Mouse (Mus musculus) left cerebral cortex, adult 9 months (tissue): ENCODE data around the gene Zfp704.

Experiments
- DNase-seq, 2 experiments: peaks; one replicate each; pipeline ENCODE4 v3.0.0; 2022; ENCODE audit warnings: low spot score in 2 of 2

The Zfp704 gene

GRCm38 (mm10) chr3:9557778-9558560, 51.9 kb downstream of the Zfp704 start:
- no peak for DNase-seq

- no peak for DNase-seq
Observed at GRCm38 (mm10) chr3:9556137-9556536, 53.7 kb downstream of the Zfp704 start.

- no peak for DNase-seq
Observed at GRCm38 (mm10) chr3:9554916-9555315, 55.0 kb downstream of the Zfp704 start.

GRCm38 (mm10) chr3:9552332-9552731, 57.6 kb downstream of the Zfp704 start:
- DNase-seq = no peak

GRCm38 (mm10) chr3:9550930-9551329, 59.0 kb downstream of the Zfp704 start:
- DNase-seq = no peak

- DNase-seq = no peak
Observed at GRCm38 (mm10) chr3:9549815-9550214, 60.1 kb downstream of the Zfp704 start.

- DNase-seq = no peak
Observed at GRCm38 (mm10) chr3:9548188-9548587, 61.7 kb downstream of the Zfp704 start.

- no peak for DNase-seq
Observed at GRCm38 (mm10) chr3:9546882-9547620, 62.8 kb downstream of the Zfp704 start.

- DNase-seq = no peak
Observed at GRCm38 (mm10) chr3:9544421-9544820, 65.5 kb downstream of the Zfp704 start.

- DNase-seq = no peak
Observed at GRCm38 (mm10) chr3:9543916-9544315, 66.0 kb downstream of the Zfp704 start.

- DNase-seq = peak in 1 of 2 experiments; percentile 34
Observed at GRCm38 (mm10) chr3:9543463-9543862, 66.4 kb downstream of the Zfp704 start.

- DNase-seq = no peak
Observed at GRCm38 (mm10) chr3:9541561-9541960, 68.3 kb downstream of the Zfp704 start.

GRCm38 (mm10) chr3:9538510-9538909, 71.4 kb downstream of the Zfp704 start:
- no peak for DNase-seq

- no peak for DNase-seq
Observed at GRCm38 (mm10) chr3:9537889-9538288, 72.0 kb downstream of the Zfp704 start.

- peak in 1 of 2 experiments; percentile 32 for DNase-seq
Observed at GRCm38 (mm10) chr3:9530097-9530780, 79.6 kb downstream of the Zfp704 start.

- no peak for DNase-seq
Observed at GRCm38 (mm10) chr3:9524429-9524828, 85.5 kb downstream of the Zfp704 start.

GRCm38 (mm10) chr3:9523081-9523932, 86.6 kb downstream of the Zfp704 start:
- DNase-seq = peak in 1 of 2 experiments; percentile 61

- no peak for DNase-seq
Observed at GRCm38 (mm10) chr3:9522009-9522408, 87.9 kb downstream of the Zfp704 start.

GRCm38 (mm10) chr3:9520728-9521054, 89.2 kb downstream of the Zfp704 start:
- DNase-seq = no peak

- DNase-seq = peak in 1 of 2 experiments; percentile 74
Observed at GRCm38 (mm10) chr3:9520051-9520727, 89.7 kb downstream of the Zfp704 start.

- DNase-seq = no peak
Observed at GRCm38 (mm10) chr3:9519491-9519890, 90.4 kb downstream of the Zfp704 start.
